Mouse (Mus musculus) bone marrow macrophage, adult 2 months (primary cell): Measurements from ENCODE around the gene Pfpl.

Experiments used
- CTCF ChIP-seq: IDR thresholded peaks from 2 replicates; pipeline ENCODE4 v1.5.1; 2012; ENCODE audit warnings: low read depth, mild to moderate bottlenecking, low read length, moderate library complexity
- POLR2A ChIP-seq: IDR thresholded peaks from 2 replicates; pipeline ENCODE4 v1.6.1; 2012; ENCODE audit warnings: mild to moderate bottlenecking, low read depth, low read length, borderline replicate concordance

- TF ChIP-seq POLR2A, result no peak
- TF ChIP-seq CTCF, result no peak
Observed at GRCm38 (mm10) chr19:12420555-12420954, 7.2 kb upstream of the Pfpl start.
